Mouse (Mus musculus) cerebellum, postnatal 36 days (tissue): Measurements from ENCODE around the gene P3h4.
"Not testable (repeated sequence)": the region's sequence is repeated elsewhere in the genome, so short reads cannot be mapped to it uniquely, and the experiment has no call there.

ENCODE experiments used
- DNase-seq, 2 experiments: peaks; one replicate each; pipeline ENCODE4 v3.0.0; 2021 to 2022; ENCODE audit warnings: mixed read lengths in 2 of 2

P3h4 gene

GRCm38 (mm10) chr11:100391081-100391883 is 23.4 kb downstream of the P3h4 start:
- no peak for DNase-seq

DNA sequence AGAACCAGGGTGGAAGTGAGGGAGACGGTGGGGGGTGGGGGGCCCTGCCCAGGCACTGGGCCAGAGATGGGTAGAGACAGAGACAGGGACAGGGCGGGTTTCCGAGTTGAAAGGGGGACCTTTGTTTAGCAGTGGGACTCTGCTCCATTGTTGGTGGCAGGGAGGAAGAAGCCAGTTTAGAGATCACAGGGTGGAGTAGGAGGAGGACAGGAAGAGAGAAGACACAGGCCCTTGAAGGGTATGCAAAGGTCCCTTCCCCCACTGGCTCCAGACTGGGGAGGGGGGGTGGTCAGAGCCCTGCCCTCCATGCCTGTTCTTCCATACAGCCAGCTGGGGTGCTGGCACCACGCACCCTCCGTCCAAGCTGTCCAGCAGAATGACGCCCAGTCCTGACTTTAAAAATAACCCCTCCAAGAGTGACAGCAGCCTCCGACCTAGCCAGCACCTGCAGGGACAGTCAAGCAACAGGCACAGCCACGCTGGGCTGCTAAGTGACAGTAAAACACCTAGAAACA is 24.6 kb downstream of the P3h4 start:
- peak; percentile 81 to 84 for DNase-seq

GRCm38 (mm10) chr11:100388588-100388987 is 26.0 kb downstream of the P3h4 start:
- peak; percentile 52 to 57 for DNase-seq

- DNase-seq, result no peak
Observed at GRCm38 (mm10) chr11:100387589-100388375, 26.9 kb downstream of the P3h4 start.

DNA sequence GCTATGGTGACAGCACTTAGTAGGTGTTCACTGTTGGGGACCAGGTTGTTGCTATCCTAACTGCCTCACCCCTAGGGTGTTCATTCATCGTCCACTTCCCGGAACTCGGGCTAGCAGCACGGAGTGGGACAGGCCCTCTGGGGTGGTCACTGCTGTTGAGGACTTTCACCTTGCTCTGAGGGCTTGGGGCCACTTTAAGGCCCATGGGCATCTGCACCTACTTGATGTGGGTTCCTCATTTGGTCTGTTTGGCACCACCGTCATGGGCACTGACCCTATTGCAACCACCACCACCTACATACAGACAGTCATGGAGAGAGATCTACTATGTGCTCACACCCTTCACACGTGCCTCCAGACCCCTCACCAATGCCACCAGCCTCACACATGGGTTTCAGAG is 27.5 kb downstream of the P3h4 start:
- no peak for DNase-seq

- no peak for DNase-seq
Observed at GRCm38 (mm10) chr11:100386586-100386985, 28.1 kb downstream of the P3h4 start.

- no peak for DNase-seq
Observed at GRCm38 (mm10) chr11:100385016-100385415, 29.6 kb downstream of the P3h4 start.

DNA sequence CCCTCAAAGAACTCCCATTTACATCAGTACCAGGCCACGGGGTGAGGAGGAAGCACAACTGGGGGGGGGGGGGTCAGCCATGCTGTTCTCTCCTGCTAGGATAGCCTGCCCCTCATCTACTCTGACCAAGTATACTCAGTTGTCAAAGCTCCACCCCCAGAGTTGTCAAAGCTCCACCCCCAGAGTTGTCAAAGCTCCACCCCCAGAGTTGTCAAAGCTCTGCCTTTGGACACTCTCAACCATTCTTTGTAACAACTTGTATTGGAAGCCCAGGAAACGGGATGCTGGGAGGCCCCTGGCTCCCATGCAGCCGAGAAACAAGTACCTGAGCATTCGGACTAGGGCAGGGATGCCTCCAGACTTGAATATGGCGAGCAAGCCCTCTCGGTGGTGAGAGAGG is 32.0 kb downstream of the P3h4 start:
- no peak for DNase-seq

DNA sequence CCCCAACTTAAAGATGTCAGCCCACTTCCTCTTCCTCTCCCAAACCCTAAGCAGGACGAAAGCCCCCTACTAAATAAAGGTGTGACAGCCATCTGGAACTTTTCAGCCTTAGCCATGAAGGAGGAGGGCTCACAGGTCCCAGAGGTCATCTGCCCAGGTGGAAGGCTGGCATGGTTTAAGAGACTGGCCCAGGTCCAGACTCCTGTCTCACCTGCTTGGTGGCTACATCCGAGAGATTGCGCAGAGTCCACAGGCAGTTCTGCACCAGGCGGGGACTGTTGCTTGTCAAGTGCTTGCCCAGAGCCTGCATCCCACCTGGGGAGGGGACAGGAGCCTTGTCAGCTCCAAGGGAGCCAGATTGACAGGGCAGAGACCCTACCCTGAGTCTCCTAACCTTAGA is 35.3 kb downstream of the P3h4 start:
- DNase-seq, result no peak

- no peak for DNase-seq
Observed at GRCm38 (mm10) chr11:100378446-100378845, 36.2 kb downstream of the P3h4 start.

GRCm38 (mm10) chr11:100377989-100378388 is 36.6 kb downstream of the P3h4 start:
- no peak for DNase-seq

DNA sequence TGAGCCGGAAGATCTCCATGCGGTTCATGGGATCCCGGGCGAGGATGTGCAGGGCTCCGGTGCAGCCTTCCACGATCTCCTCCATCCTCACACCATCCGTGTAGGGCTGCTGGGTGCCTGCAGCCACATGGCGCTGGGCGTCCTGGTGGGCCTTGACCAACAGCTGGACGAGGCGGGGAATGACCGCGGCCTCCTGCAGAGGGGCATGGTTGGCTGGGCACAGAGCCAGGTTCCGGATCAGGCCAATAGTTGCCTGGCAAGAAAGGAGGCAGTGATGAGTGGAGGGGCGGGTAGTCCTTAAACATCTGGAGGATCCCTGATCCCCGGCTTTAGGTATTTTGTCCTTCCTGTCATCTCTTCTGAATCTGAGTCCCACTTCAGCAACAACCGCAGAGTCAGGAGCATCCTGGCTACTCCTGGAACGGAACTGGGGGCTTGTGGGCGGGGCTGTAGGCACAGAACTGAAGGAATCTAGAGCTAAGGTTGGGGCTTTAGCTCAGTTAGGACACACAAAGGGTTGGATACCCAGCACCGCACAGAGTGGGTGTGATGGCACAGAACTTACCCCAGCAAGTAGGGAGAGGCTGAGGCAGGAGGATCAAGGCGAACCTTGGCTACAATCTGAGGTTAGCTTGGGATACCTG is 37.8 kb downstream of the P3h4 start:
- DNase-seq, result no peak

DNA sequence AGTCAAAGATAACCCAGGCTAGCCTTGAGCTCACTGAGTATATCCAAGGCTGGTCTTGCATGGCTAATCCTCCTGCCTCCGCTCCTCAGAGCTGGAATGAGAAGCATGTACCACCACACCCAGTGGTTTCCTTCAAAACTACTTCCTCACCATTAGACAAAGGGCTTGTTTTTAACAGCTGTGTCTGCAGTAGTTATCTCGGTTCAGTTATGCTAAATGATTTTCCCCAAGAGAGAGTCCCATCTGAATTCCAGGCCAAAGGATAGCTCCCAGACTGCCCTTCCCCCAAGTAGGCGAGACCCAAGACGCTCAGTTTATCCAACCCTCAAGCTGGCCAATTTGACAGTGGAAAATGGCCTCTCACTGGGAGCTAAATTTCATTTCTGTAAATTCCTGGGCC is 38.6 kb downstream of the P3h4 start:
- DNase-seq, result no peak

- no peak for DNase-seq
Observed at GRCm38 (mm10) chr11:100375127-100375526, 39.5 kb downstream of the P3h4 start.

GRCm38 (mm10) chr11:100371981-100372558 is 42.6 kb downstream of the P3h4 start:
- no peak for DNase-seq

- DNase-seq, result peak; percentile 52 to 55
Observed at GRCm38 (mm10) chr11:100369822-100370221, 44.8 kb downstream of the P3h4 start.

DNA sequence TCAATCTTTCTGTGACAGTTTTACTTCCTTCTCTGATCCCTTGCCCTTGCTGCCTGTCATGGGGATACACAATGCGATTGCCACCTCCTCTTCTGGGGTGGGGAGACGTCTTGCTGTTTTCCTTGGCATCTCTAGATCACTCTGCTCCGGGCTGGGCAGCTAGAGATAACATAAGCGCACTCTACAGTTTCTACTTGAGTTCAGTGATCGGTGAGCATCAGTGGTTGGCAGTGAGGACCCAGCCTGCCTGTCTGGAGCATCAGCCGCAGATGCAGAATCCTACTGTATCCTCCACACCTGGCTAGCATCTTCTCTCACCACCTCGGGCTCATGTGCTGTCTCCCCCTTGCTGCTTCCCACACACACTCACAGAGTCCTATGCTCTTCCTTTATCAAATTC is 45.5 kb downstream of the P3h4 start:
- DNase-seq, result no peak

- DNase-seq, result peak; percentile 82
Observed at GRCm38 (mm10) chr11:100362979-100363562, 51.6 kb downstream of the P3h4 start.

DNA sequence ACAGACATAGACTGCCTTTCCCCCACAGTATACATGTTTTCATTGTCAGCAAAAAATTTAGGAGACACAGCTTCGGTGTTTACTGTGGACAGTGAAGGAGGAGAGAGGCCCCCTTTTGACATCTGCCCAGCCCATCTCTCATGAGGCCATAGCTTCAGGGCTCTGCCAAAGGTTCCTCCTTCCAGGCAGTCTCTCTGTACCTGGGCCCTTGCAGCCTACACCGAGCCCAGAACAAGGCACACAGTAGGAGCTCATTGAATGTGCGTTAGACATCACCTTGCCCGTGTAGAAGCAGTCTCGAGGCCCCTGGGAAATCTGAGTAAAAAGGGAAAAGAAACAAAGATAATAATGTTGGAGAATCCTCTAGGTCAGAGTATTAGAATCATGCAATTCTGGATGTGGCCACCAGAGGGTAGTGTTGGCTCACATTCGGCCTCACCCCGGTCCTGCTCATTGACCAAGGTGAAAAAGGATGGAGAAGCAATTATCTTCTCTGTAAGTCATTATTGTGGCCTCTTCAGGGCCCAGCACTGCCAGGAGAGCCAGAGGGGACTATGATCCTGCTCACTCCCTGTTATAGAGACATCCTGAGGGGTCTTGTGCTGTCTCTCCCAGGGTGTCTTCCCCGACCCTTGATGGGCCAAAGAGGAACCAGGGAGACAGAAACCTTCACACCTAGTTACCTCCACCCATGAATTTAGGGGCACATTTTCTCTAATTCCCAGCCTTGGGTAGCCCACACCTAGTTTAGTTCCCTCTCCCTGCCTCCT is 52.2 kb downstream of the P3h4 start:
- DNase-seq, result peak; percentile 82 to 92

DNA sequence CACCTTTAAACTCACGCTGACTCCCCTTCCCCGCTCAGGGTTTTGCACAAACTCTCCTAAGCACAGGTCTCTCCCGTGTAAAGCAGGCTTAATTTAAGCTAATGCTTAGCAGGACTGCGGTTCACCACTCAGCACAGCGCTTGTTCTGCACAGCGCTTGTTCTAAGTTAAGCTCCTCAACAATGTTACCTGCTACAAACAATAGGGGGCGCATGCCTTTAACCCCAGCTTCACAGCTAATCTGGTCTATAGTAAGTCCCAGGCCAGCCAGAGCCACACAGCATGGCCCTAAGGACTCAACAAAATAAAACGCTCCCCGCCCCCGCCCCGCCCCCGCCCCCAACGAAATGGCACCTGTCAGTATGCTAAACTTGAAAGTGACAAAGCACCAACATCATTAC is 53.6 kb downstream of the P3h4 start:
- DNase-seq, result not testable (repeated sequence)

DNA sequence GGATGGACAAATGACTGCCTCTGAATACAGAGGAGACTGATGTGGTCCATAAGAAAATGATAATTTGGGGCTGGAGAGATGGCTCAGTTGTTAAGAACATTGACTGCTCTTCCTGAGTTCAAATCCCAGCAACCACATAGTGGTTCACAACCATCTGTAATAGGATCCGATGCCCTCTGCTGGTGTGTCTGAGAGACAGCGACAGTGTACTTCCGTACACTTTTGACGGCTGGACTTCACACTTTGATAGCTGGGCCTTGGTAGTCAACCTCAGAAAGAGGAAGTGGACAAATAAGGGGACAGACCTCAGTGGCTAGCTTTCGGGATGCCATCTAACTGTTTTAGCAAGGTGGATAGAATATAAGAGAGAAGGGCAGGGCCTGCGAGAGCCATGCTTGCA is 54.5 kb downstream of the P3h4 start:
- DNase-seq, result no peak
